Mouse (Mus musculus) adrenal gland, adult 8-10 months (tissue): ENCODE results near the gene Tox2. TPM values are rescaled to one million over a fixed set of nuclear protein-coding genes. Genes with fewer than 3 reads are reported as not detected.

Experiments
- DNase-seq: peaks from one replicate; pipeline ENCODE4 v3.0.0; 2022
- total RNA-seq, 4 experiments: library from RNA; stranded (reverse); gene quantifications; 2 replicates each; pipeline ENCODE4 v1.2.4; 2022

The Tox2 gene
- total RNA-seq, 4 experiments from 2014 or later = 2.3 to 11.7 (median 6.8) TPM

DNA sequence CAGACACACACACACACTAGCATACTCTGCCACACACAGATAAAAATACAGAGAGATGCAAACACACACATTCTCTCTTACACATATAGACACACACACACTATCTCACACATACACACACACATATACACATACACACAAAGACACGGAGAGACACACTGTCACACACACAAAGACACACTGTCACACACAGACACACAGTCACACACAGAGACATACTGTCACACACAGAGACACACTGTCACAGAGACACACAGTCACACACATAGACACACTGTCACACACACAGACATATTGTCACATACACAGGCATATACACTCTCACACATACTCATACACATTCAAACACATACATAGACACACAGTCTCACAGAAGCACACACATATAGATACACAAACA, 169.7 kb downstream of the Tox2 start:
- no peak for DNase-seq

Other genes with a start within 250 kb of the Tox2 start
- 1 to 10 TPM in 2 of 4 experiments, not detected in 2; 1.5 to 2.6 TPM for gene Sgk2, start 215.8 kb upstream of the Tox2 start, total RNA-seq
- 10 to 100 TPM; 64.9 to 75.0 (median 73.1) TPM for gene Ift52, start 185.8 kb upstream of the Tox2 start, total RNA-seq
- gene Mybl2, start 148.4 kb upstream of the Tox2 start, total RNA-seq = 1 to 10 TPM; 1.3 to 5.0 (median 3.2) TPM
- not detected for gene Gtsf1l, start 115.3 kb upstream of the Tox2 start, total RNA-seq
- 1 to 10 TPM; 3.7 to 7.1 (median 5.7) TPM for gene Jph2, start 194.9 kb downstream of the Tox2 start, total RNA-seq
- gene Oser1, start 221.6 kb downstream of the Tox2 start, total RNA-seq = 10 to 100 TPM; 33.2 to 39.2 (median 38.5) TPM
- gene Gdap1l1, start 235.4 kb downstream of the Tox2 start, total RNA-seq = 1 to 10 TPM; 4.7 to 5.8 (median 4.8) TPM